10 mouse cellular contexts compared by ENCODE assay signal in the genomic region with DNA sequence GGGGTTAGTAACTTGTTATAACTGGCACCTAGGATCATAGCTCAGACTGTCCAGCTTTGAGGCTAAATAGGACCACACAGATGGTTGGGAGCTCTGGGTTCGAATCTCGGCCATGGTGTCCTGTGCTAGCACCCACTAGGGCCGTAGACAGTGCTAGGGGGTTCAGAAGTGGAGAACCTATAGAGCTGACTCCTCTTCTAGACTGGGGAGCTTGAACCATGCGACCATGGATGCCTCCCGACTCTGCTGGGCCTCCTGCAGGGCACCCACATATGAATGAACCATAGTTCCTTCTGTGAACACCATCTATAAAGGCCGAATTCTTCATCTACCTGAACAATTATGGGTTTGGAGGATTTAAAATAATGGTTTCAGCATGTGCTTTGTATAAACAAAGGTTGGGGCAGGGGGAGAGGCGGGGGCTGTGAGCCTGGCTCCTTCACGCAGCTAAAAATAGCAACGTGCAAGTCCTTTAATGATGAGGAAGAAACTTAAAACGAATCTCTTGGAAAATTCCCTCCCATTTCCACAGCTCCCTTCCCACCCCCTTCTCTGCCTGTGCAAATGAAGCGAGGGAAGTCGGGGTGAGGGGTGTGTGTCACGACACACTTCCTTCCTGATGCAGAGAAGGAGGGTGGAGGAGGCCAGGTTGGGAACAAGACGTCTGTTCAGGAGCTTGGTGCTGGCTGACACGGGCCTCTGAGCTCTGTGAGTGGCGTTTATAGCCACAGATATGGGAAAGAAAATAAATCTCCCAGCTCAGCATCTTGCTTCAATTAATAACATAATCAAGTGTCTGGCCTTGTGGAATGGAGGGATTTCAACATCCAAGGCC.
DNase-seq lines count a peak whose midpoint lies in the region; ATAC-seq lines count a peak whose summit lies in the region.
"Had no signal": no experiment of that assay in that cellular context is flagged by ENCODE, and none has a peak within 500 bp of the region (broad histone marks: within the 10 kb centered on the region; RNA-seq: fewer than 3 reads in every experiment).

No protein-coding gene starts in this region.

- WGBS in kidney, embryonic 16.5 days, result 27% methylated on average over 16 of the region's 16 CpGs
- WGBS in embryonic facial prominence, embryonic 10.5 days, result 49% methylated on average over 16 of the region's 16 CpGs
- WGBS in heart, embryonic 14.5 days, result 35% methylated on average over 16 of the region's 16 CpGs
- WGBS in limb, embryonic 15.5 days, result 22% methylated on average over 16 of the region's 16 CpGs
- 71% methylated on average over 16 of the region's 16 CpGs for WGBS in midbrain, embryonic 15.5 days

- peak overlapping the region; percentile 20; the same call in 1 of the 2 replicates for H3K9ac ChIP-seq in kidney, embryonic 16.5 days (replicated peaks; ENCODE audit: low read length)
- peak overlapping the region; percentile 38; the same call in 1 of the 2 replicates for H3K9ac ChIP-seq in heart, embryonic 14.5 days (ENCODE audit: low read length)
- H3K9ac ChIP-seq in limb, embryonic 15.5 days, result no peak overlapping the region
- no peak overlapping the region for H3K9ac ChIP-seq in midbrain, embryonic 15.5 days

- ATAC-seq in kidney, embryonic 16.5 days (ENCODE audit: low FRiP score, low TSS enrichment), result peak; percentile 74; the same call in 1 of the 2 replicates
- ATAC-seq in heart, embryonic 14.5 days (ENCODE audit: insufficient number of reproducible peaks, insufficient read depth, low FRiP score, low read depth), result peak; percentile 78
- ATAC-seq in limb, embryonic 15.5 days (ENCODE audit: insufficient number of reproducible peaks, low FRiP score, low TSS enrichment, low read depth), result peak; percentile 80
- no peak for ATAC-seq in midbrain, embryonic 15.5 days (replicated peaks)

- DNase-seq in kidney, adult 8-10 months, result no peak
- DNase-seq in embryonic facial prominence, embryonic 10.5 days (ENCODE audit: low spot score), result peak; percentile 72
- no peak for DNase-seq in urinary bladder, postnatal 14 days (ENCODE audit: low spot score)
- DNase-seq in thymus, postnatal 10 days (ENCODE audit: low spot score in 2 of 2), result no peak

- no peaks in the 10 kb centered on the region for H3K9me3 ChIP-seq in kidney, embryonic 16.5 days (ENCODE audit: low read length)
- H3K9me3 ChIP-seq in embryonic facial prominence, embryonic 10.5 days, result peaks cover 2% of the 10 kb centered on the region; the same call in 1 of the 2 replicates
- H3K9me3 ChIP-seq in heart, embryonic 14.5 days (ENCODE audit: control insufficient read depth, low read length), result no peaks in the 10 kb centered on the region
- H3K9me3 ChIP-seq in limb, embryonic 15.5 days, result no peaks in the 10 kb centered on the region
- no peaks in the 10 kb centered on the region for H3K9me3 ChIP-seq in midbrain, embryonic 15.5 days
- H3K9me3 ChIP-seq: G1E had no signal

- H3K27me3 ChIP-seq in kidney, embryonic 16.5 days (ENCODE audit: insufficient read depth, low read length), result no peaks in the 10 kb centered on the region
- 0 out of 2 replicates have a peak, but pooled peaks cover 3% of the 10 kb centered on the region for H3K27me3 ChIP-seq in embryonic facial prominence, embryonic 10.5 days (replicated peaks; ENCODE audit: low read depth, poor library complexity, severe bottlenecking)
- no peaks in the 10 kb centered on the region for H3K27me3 ChIP-seq in heart, embryonic 14.5 days (ENCODE audit: control insufficient read depth, insufficient read depth, low read length)
- H3K27me3 ChIP-seq in limb, embryonic 15.5 days, result no peaks in the 10 kb centered on the region
- no peaks in the 10 kb centered on the region for H3K27me3 ChIP-seq in midbrain, embryonic 15.5 days (replicated peaks)

- no peak overlapping the region for H3K4me3 ChIP-seq in kidney, embryonic 16.5 days (ENCODE audit: low read length)
- H3K4me3 ChIP-seq in embryonic facial prominence, embryonic 10.5 days, result no peak overlapping the region; the same call in 1 of the 2 replicates
- no peak overlapping the region for H3K4me3 ChIP-seq in heart, embryonic 14.5 days (ENCODE audit: control insufficient read depth in 1 of 2, insufficient read depth in 1 of 2, low read depth in 1 of 2, low read length in 2 of 2)
- H3K4me3 ChIP-seq in limb, embryonic 15.5 days, result no peak overlapping the region
- H3K4me3 ChIP-seq in midbrain, embryonic 15.5 days, result no peak overlapping the region
- H3K4me3 ChIP-seq: erythroblast, embryonic 14.5 days had no signal

- peaks cover 5% of the 10 kb centered on the region; the same call in 1 of the 2 replicates for H3K4me1 ChIP-seq in kidney, embryonic 16.5 days (ENCODE audit: insufficient read depth, low read length)
- peaks cover 33% of the 10 kb centered on the region for H3K4me1 ChIP-seq in embryonic facial prominence, embryonic 10.5 days
- H3K4me1 ChIP-seq in heart, embryonic 14.5 days (ENCODE audit: control insufficient read depth in 2 of 2, insufficient read depth in 2 of 2, low read length in 2 of 2), result peaks cover 11 to 14% of the 10 kb centered on the region in 2 experiments
- H3K4me1 ChIP-seq in limb, embryonic 15.5 days, result peaks cover 24% of the 10 kb centered on the region
- no peaks in the 10 kb centered on the region for H3K4me1 ChIP-seq in midbrain, embryonic 15.5 days

- H3K27ac ChIP-seq in kidney, embryonic 16.5 days (ENCODE audit: low read length), result peak overlapping the region; percentile 63
- H3K27ac ChIP-seq in embryonic facial prominence, embryonic 10.5 days (replicated peaks), result peak overlapping the region; percentile 80
- H3K27ac ChIP-seq in heart, embryonic 14.5 days (replicated peaks in 1 of 2; ENCODE audit: control insufficient read depth in 1 of 2, insufficient read depth in 1 of 2, low read depth in 2 of 2, low read length in 2 of 2), result peak overlapping the region; percentile 18 to 55; a peak in 2 of 4 replicates
- peak overlapping the region; percentile 87 for H3K27ac ChIP-seq in limb, embryonic 15.5 days
- no peak overlapping the region for H3K27ac ChIP-seq in midbrain, embryonic 15.5 days

- no peaks in the 10 kb centered on the region for H3K36me3 ChIP-seq in kidney, embryonic 16.5 days (ENCODE audit: insufficient read depth, low read length)
- H3K36me3 ChIP-seq in embryonic facial prominence, embryonic 10.5 days (replicated peaks), result no peaks in the 10 kb centered on the region
- H3K36me3 ChIP-seq in heart, embryonic 14.5 days (ENCODE audit: control insufficient read depth, insufficient read depth, low read length), result no peaks in the 10 kb centered on the region
- H3K36me3 ChIP-seq in limb, embryonic 15.5 days, result no peaks in the 10 kb centered on the region
- no peaks in the 10 kb centered on the region for H3K36me3 ChIP-seq in midbrain, embryonic 15.5 days (replicated peaks)
- H3K36me3 ChIP-seq: G1E had no signal

- H3K4me2 ChIP-seq in kidney, embryonic 16.5 days (replicated peaks; ENCODE audit: low read depth, low read length), result no peak overlapping the region
- H3K4me2 ChIP-seq in heart, embryonic 14.5 days (ENCODE audit: low read length), result peak overlapping the region; percentile 21
- peak overlapping the region; percentile 6; the same call in 1 of the 2 replicates for H3K4me2 ChIP-seq in limb, embryonic 15.5 days
- no peak overlapping the region for H3K4me2 ChIP-seq in midbrain, embryonic 15.5 days

Comparison
In these comparisons a context has a peak if more than half of its experiments do, and no peak if none do; other contexts are left out.
1. H3K4me2 ChIP-seq: peak in heart, embryonic 14.5 days (single experiment) and limb, embryonic 15.5 days (single experiment); none in kidney, embryonic 16.5 days (single experiment) and midbrain, embryonic 15.5 days (single experiment).
2. H3K9ac ChIP-seq: peak in kidney, embryonic 16.5 days (single experiment) and heart, embryonic 14.5 days (single experiment); none in limb, embryonic 15.5 days (single experiment) and midbrain, embryonic 15.5 days (single experiment).